Mouse (Mus musculus) C3H10T1/2 (cell line): ENCODE data around the gene Zfp965. TPM values are rescaled to one million over a fixed set of nuclear protein-coding genes. Genes with fewer than 3 reads are reported as not detected.

Source experiments
- polyA plus RNA-seq, 2 experiments: library from polyadenylated mRNA; unstranded; fragments of >200 nt; fragmentation: generic; extraction: Trizol; gene quantifications; one replicate each; pipeline ENCODE4 v1.2.1; 2012; ENCODE audit warnings: missing spikeins in 2 of 2

Zfp965 gene
- polyA plus RNA-seq: 1 to 10 TPM in 1 of 2 experiments, under 1 TPM in 1; 0.28 to 1.5 TPM

GRCm38 (mm10) chr2:175469685-175470084 lies at the start of gene Zfp965:
Gene Zfp965 (plus strand): TSS chr2:175469985.

GRCm38 (mm10) chr2:175435707-175436106 lies 34.1 kb upstream of the Zfp965 start, which contains the start of gene Gm4724:
Gene Gm4724 (minus strand): TSS chr2:175435807.

Other genes with a start within 250 kb of the Zfp965 start
- gene Gm14440, start 194.9 kb upstream of the Zfp965 start, polyA plus RNA-seq: not detected
- 1 to 10 TPM in 1 of 2 experiments, under 1 TPM in 1; 0.18 to 2.1 TPM for gene Gm4631, start 131.8 kb upstream of the Zfp965 start, polyA plus RNA-seq
- under 1 TPM; 0.11 to 0.45 TPM for gene Zfp968, start 97.5 kb upstream of the Zfp965 start, polyA plus RNA-seq
- 1 to 10 TPM in 1 of 2 experiments, under 1 TPM in 1; 0.14 to 7.7 TPM for gene Gm4724, start 34.2 kb upstream of the Zfp965 start, polyA plus RNA-seq
- gene Gm11007, start 174.0 kb downstream of the Zfp965 start, polyA plus RNA-seq: not detected
- 1 to 10 TPM; 1.6 to 4.7 TPM for gene Zfp969, start 233.7 kb downstream of the Zfp965 start, polyA plus RNA-seq